Mouse (Mus musculus) frontal cortex, postnatal 36 days (tissue): ENCODE measurements around the gene Gm10964.

ENCODE experiments used
- DNase-seq, 2 experiments: peaks; one replicate each; pipeline ENCODE4 v3.0.0; 2022; ENCODE audit warnings: low spot score in 2 of 2

The Gm10964 gene

DNA sequence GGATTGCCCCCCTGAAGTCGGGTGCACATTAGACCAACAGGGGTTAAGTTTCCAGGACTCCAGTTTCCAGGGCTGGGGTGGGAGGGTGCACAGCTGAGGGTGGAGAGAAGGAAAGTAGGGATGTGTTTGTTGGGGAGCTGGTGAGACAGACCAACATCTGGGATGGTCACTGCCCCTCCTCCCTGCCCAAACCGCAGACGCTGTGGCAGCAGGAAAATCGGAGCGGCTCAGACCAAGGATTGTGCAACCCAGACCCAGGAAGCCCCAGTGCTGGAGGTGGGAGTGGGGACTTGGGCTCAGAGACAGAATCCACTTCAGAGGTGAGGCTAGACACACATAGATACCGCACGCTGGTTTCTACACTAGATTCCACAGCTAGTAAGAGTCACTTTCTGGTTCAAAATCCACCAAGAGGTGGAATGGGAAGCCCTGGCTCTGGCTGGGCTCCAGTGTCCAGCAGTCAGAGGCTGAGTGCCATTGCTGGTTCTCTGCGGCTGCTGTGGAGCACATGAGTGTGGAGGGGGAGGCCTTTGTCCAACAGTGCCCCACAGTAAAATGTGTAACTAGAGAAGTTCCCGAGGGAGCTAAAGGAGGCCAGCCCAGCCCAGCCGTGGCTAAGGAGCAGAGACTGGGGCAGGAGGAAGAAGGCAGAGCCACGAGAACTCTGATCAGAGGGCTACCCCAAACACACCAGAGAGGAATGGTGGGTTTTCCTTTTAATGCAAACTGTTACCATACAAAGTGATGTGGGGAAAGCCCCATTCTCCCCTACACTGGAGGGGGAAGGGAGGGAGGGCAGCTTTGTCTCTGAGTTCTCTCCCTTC lies 4.3 kb upstream of the Gm10964 start:
- DNase-seq, result no peak

DNA sequence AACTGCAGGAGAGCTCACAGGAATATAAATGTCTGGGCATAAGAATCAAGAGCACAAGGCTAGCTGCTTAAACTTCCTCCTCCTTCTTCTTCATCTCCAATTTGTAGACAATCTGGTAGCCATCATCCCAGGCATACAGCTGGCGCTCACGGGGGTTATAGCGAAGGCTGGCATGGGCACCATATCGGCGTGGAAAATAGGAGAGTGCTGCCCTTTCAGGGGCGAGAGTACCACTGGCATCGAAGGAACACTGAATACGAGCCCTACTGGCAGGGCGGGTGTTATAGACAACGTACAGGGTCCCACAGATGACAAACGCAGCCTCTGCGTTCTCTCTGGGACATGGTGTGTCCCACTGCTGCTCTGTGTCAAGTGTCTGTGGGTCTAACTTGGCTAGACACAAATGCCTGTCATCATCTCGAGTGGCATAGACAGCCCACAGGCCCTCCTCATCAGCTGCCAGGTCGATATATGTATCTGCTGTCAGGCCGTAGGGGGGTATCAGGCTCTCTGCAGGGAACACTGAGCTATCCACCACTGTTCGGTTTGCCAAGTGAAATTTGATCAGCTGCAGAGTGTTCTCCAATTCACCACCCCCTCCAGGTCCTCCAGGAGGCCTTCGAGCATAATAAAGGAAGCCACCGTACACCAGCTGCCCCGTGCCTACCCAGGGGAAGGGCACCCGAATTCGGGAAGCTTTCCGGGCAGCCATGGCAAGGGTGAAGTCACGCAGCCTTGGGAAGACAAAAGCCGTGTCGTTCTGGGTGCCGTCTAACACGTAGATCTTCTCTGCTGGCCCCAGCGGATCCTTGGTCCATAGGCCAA lies 3.2 kb upstream of the Gm10964 start:
- DNase-seq, result no peak

DNA sequence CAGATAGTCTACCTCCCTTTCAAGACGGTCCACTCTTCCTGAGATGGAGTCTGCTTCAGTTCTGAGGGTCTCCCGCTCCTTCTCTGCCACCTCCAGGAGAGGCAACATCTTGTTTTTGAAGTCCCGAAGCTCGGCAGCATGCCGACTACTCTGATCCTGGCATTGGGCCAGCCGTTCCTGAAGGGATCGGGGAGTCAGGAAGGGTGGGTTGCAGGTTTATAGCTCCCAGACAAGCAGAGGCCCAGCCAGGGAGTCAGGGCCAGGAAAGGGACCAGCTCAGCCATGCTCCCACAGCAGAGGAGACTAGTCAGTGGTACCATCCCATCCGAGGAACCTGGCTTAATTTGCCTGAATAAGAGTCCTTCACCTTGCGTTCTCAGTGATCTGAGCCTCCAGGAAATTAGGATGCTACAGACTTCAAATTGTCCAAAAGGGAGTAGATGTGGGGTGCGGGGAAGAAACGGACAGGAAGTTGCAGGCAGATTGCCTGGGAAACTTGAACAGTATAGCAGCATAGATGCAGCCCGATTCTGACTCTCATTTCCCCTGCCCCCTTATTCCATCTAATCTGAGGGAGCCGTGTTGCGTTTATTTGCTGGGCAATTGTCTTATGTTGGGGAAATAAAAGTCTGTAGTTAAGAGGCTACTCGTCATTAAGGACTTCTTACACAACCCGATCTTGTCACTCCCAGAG lies 2.0 kb upstream of the Gm10964 start:
- no peak for DNase-seq

DNA sequence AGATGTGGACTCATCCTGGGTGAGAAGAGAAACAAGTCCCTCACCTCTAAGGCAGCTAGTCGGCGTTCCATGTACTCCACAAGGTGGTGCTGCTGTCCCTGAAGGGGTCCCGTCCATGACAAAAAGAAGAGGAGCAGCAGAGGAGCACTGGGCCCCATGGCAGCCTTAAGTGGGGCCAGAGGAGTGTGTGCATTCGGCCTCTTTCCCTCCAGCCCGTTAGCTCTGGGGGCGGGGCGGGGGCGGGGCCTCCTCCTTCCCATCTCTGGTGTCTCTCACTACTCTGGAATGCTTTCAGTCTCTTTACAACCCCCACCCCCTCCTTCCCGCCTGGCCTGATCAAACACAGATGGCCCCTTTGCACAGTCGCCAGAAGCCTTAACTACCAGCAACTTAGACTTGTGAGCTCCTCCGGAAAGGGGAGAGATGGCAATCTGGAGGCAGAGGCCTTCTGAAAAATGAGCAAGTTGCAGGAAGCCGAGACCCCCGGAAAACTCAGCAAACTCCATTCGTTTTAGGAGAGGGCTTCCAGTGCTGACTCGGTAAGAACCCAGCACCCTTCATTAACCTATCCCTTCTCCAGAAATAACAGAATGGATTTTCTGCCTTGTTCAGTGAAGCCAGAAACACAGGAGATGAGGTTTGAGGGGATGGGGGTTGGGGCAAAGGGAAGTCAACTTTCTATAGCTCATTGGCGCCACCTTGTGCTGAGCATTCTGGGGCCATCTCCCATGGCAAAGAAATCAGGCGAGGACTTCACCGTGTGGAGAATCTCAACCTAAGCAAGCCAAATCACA lies 1.2 kb upstream of the Gm10964 start, which contains the start of gene Olfml3:
TSS of gene Olfml3 (minus strand) at position 224 of the 794 bp plus-strand sequence.
- peak; percentile 92 to 94 for DNase-seq

DNA sequence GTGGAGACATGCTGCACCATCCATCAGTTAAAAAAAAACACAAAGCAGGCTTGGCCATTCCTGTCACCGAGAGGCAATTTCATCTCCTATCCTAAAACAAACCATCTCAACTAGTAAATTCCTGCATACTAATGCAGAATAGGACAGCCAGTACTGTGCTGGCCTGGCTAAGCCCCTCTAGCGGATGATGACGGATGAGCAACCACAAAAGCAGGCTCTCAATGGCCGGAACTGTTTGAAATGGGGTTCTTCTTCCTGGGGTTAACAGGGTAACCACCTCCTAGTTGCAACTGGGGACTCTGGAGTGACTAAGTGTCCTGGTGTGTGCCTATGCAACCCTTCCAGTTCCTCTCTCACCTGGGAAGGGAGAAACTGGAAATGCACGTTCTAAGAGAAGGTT lies 1.2 kb downstream of the Gm10964 start:
- no peak for DNase-seq

DNA sequence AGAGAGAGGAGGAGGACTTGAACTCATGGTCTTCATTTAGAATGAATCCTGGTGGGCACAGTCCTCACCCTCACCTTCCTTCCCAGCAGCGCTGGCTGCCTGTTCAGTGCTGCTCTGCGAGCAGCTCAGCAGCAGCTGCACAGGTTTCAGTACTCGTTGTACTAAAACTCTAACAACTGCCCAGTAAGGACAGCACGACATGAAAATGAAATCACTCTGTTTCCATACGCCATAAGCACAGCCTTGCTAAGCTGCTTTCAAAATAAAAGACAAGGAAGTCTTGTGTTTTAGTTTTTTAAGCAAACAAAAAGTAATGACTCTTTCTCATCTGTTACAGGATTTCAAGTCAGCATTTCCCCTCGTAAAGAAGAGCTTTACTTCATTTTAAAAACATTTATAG lies 4.0 kb downstream of the Gm10964 start:
- DNase-seq, result no peak

DNA sequence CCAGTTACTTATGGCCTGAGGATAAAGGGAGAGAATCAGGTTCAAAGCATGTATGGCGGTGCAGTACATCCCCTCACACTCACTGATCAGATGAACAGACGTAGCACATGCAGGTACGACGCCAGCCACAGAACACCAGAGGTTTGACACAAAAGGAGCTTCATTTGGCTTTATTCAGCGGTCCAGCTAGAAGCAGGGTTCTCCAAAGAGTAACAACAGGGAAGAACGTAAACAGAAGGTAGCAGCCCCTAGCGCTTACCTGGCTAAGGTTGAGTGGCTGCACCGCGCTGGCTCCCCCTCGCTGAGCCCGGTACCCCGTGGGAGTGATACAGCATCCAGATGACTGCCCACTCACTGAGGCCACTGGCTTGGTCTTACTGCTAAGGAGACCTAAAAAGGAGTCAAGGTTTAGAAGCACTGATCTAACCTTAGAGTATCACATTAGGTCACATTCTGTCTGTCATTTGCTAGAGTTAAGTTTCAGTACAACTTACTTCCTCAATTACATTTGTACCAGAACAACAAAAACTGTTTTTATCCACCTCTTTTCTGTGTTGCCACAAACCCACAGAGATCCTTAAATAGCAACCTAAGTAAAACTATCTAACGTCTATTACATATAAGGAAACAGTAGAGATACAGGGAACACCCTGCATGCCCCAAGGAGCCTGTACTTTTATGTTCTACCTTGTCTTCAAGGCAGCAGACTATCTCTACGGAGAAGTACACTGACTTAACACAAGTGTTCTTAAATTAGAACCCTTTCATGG lies 6.0 kb downstream of the Gm10964 start:
- DNase-seq, result no peak

DNA sequence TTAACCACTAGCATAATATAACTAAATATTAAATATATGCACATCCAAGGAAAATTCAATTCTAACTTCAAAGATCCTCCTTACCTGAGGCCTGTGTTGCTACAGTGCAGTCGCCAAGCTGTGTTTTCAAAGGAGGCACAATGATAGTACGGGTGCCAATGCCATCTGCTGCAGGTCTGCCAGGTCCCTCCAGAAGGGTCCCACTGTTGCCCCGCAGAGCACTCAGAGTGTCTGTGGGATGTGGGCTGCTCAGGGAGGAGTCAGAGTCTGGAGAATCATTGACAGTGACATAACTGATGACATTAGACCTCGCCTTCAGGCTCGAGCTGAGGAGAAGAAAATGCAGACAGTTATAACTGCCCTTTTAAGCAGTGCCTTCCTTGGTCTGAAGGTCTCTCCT lies 7.5 kb downstream of the Gm10964 start:
- no peak for DNase-seq

DNA sequence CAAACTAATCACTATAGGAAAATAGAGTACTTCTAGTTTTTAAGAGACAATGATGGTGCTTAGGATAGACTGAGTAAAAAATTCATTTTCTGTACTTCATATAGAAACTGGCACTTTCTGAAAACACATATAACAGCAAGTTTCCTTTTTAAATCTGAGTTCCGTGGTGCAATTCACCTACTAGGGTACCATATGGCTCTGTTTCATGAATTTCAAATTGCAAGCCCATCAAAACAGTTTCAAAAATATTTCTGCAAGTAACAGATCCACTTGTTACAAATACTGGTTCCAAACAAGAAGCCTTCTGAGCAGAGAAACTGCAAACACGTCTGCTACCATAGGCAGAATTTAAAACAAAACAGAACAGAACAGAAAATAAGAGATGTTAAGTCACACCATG lies 12.4 kb downstream of the Gm10964 start:
- no peak for DNase-seq

DNA sequence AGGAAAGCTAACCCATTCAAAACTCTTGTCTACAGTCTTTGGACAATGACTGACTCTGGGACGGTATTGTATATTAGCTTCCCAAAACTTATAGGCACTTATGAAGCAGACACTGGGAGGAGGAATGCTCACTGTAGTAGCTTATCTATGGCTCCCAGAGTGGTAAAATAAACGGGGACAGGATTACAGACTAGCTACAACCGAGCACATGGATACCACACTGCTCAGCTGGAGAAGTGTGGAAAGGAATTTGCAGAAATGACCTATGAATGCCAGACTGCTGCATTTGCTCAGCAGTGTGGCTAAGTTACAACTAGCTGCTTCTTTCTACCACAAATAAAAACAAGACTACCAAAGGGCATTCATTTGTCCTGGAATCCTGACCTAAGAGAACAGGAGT lies 16.2 kb downstream of the Gm10964 start:
- no peak for DNase-seq

DNA sequence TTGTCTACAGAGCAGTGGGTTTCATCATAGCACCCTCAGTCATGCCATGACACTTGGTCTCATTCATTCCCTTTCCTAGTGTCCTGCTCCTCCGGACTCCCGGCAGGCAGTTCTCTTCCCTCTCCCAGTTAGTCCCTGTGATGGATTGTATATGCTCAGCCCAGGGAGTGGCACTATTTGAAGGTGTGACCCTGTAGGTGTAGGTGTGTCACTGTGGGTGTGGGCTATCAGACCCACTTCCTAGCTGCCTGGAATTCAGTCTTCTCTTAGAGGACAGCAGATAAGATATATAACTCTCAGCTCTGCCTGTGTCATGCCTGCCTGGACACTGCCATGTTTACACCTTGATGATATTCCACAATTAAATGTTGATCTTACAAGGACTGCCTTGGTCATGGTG lies 17.8 kb downstream of the Gm10964 start:
- DNase-seq, result no peak

DNA sequence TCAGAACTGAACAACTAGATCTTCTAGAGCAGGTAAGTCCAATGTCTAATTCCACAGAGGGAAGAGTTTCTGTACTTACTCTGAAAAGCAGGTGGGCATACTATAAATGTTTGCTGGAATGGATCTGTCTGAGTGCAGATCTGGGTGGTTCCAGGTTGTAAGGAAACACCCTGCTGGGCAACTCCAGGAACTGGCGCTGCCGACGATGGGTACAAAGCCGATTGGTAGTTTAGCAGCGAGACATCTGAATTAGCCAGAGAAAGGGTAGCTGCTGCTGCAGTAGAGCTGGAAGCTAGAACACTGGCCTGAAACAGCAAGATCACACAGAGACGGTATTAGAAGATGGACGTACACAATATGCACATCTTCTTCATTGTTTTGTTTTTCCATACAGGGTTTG lies 19.3 kb downstream of the Gm10964 start:
- no peak for DNase-seq

DNA sequence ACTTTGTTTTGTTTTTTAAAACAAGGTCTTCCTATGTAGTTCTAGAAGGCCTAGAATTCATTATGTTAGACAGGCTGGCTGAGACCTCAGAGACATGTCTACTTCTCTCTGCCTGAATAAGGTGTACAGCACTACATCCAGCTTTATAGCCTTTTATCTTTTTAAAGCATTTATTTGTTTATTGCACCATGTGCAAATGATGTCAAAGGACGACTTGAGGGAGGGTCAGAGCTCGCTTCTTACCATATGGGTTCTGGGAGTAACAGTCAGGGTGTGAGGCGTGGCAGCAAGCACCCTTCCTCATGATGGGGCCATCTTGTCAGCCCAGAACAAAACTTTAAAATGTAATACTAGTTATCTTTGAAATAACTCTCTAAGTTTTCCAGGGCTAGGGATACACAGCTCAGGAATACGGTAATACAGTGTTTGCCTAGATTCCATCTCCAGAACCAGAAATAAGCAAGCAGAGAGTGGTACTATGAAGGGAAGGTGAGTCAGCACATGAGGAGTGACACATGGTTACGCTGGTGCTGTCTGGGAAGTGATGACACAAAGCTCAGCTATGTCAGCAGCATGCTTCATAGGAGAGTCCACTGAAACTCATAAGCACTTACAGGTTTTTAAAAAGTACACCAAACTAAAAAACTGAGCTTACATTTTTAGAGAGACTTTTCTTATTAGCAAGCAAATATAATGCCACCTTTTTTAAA lies 20.2 kb downstream of the Gm10964 start:
- no peak for DNase-seq

DNA sequence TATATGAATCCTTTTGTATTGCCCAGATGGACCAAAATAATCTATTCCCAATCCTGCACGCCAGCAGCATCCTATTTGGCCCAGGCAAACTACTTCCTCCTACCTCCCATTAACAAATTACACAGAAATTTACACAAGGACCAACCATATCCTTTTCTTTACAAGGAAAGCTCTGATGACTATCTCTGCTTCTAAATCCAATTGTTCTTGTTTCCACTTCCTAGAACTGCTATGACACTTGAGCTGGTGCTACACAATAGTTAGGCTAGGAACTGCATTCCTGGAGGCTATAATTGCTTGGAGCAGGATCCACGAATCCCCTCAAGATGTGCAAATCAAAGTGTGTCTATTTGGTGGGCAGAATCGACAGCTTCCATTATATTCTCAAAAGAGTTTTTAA lies 27.6 kb downstream of the Gm10964 start:
- DNase-seq, result no peak

DNA sequence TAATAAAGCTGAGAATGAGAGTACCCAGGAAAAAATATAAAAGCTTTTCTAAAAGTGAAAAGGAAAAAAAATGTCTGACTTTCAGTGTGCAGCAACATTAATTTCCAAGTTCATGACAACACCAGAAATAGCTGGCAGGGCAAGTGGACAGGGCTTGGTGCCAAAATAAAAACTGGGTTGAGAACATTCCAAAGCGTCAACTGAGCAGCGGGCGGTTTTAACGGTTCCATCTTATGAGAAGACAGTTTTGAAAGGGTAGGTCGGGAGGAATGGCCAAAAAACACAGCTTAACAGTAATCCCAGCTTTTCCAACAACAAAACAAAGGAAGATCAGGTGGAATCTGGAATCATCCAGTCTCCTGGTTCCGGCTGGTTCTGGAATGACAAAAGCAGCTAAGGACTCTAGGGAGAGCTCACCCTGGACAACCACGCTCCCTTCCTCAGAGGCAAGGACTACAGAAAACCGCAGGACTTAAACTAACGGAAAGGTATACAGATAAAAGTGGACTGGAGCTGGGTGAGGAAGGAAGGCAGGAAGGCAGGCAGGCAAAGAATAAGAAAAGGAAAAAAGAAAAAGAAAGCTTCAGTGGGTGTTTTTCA lies 32.5 kb downstream of the Gm10964 start:
- DNase-seq, result peak in 1 of 2 experiments; percentile 22

DNA sequence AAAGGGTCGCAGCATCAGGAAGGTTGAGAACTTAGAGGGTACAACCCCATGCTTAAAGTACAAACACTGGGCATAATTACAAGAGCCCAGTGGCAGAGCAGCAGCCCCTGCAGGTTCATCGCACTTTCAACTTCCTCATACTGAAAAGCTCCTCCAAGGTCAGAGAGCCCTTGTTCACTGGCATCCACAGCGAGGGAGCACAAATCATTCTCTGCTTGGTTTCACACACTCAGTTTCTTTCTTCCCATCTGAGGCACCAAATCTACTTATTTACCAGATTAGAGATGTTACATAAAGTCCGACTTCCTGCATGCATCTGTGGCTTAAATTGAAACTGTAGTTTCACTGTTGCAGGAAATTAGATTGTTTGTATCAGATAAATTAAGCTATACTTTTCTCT lies 33.7 kb downstream of the Gm10964 start:
- no peak for DNase-seq

DNA sequence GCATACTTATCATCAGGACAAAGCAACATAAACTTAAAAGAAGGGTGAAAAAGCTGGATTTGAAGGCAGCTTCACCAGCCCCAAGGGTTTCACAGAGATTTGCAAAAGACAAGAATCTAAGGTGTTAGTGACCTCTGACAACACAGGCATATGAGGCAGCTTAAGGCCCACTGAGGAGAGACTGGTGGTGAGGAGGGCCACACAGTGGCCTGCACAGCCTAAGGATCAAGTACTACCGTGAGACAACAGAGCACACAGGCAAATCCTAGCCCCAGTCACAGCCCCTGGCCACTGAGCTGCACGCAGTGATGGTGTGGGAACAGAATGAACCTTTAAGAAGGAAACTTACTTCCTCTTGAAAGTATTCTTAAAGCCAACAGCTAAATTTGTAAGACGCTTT lies 34.3 kb downstream of the Gm10964 start:
- no peak for DNase-seq

DNA sequence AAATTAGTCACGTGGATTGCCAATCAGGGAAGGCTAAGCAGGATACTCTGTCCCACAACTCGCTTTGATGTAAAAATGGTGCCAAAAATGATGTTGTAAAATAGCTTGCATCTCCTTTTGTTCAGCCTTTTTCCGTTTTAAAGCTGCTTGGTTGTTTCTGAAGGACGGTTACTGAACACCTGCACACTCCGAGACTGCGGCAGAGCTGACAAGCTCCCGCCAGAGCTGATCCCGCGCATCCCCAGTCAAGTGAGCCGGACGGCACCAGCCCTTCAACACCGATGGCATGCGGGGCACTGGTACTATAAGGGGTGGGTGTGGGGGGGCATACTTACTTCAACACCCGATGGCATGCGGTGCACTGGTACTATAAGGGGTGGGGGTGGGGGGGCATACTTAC lies 34.8 kb downstream of the Gm10964 start:
- no peak for DNase-seq

DNA sequence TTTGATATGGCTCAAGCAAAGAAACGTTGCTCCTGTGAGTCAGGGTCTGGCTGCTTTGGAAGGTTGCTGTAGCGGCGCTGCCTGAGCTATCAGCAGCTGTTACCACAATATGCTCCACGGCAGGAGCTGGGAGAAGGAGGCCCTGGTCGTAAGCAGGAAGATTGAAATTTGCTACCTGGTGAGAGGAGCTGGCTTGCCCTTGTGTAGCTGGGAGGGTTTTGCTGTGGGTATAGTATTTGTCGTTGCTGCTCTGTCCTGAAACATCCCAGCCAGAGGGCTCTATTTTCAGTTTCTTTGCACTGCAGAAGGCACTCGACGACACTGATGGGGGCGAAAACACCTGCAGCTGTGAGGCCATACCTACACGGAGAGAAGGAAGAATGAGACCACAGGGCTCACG lies 38.8 kb downstream of the Gm10964 start:
- DNase-seq, result peak in 1 of 2 experiments; percentile 28

DNA sequence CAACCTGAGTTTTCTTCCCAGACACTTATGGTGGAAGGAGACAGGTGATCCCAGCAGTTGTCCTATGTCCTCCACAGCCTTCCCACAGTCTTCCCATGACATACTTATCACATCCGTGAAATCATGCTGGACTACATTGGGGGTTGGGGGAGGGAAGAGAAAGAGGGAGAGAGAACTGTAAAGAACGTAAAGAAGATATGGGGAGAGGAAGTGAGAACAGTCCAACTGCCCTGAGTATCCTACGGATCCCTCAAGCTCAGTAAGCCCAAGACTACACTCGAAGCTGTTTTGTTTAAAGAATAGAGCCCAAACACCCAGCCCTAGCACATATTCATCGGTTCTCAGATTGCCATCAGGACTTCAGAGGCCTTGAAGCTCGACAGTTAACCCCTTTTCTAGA lies 39.5 kb downstream of the Gm10964 start:
- no peak for DNase-seq
